Mouse (Mus musculus): Measurements from ENCODE around the gene 1700016K19Rik. TPM values are rescaled to one million over a fixed set of nuclear protein-coding genes. Genes with fewer than 3 reads are reported as not detected.

The 1700016K19Rik gene
- not detected in 2 replicates for polyA plus RNA-seq (2015; fragmentation: Nextera tagmentation; extraction: Ambion mirVana)

DNA sequence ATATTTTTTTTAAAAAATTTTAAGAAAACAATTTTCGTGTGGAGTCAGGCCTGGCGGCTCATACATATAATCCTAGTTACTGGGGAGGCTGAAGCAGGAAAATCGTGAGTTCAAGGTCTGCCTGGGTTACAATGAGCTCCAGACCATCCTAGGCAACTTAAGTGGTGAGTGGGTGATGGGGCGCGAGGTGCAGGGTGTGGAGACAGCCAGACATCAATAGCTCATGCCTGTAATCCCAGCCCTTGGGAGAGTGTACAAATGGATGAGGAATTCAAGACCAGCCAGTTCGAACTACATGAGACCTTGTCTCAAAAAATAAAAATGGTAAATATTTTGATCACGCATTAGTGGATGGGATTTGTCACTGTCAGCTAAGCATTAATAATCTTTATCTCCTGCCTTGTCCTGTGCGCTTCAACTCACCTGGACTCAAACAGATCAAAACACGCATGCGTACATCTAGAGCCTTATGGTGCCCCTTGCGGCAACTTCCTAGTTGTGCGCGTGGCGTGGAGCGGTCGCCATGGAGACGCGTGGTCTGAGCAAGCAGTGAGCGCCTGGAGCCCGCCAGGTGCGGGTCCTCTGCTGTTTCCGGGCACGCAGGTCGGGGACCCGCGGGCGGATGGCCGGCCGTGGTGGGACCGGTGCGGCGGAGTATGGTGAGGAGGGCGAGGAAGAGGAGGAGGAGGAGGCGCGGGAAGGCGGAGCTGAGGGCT is at the start of gene 1700016K19Rik:
TSS of gene 1700016K19Rik (plus strand) at position 473 of the 716 bp plus-strand sequence.

DNA sequence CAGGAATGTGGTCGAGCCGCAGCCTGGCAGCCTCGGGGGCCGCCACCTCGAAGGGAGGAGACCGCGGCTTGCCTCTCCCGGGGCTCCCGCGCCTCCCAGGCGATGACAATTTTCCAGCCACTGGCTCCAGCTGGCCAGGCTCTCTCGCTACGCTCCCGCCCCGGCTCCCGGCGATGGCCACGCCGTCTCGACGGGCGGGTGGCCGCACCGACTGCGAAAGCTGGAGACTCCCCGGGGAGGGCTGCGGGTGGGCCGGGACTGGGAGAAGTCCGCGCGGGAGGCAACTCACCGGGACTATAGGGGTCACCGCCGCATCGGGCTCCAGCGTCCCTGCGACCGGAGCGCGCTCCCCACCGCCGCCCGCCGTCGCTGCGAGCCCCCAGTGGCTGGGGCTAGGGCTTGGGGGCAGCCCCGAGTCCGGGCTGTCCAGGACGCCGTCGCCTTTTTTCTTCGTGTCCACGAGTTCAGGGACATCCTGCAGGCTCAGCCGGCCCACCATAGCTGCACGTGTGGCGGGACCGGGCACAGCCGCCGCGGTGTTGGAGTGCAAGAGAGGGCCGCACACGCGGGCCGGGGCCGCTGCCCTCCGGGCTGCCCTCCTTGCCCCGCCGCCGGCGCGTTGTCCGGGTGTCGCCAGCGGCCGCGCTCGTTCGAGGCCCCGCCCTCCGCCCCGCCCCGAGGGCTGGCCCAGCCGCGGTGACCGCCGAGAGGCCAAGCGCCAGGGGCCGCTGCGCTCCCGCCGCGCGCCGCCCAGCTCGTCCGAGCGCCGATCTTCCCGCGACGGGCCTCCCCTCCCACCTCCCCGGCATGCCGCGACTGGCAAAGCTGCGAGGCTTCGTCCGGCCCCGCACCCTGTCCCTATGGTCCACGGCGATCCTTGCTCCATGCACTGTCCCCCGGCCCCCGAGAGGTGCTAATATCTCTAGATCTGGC is 27.7 kb downstream of the 1700016K19Rik start, which contains the start of gene Rflnb:
TSS of gene Rflnb (minus strand) at position 644 of the 933 bp plus-strand sequence.

Other genes starting within 250 kb of the 1700016K19Rik start
- gene Doc2b, start 203.9 kb upstream of the 1700016K19Rik start, polyA plus RNA-seq (2015; fragmentation: Nextera tagmentation; extraction: Ambion mirVana) = 6.5 and 7.9 TPM in 2 replicates
- gene Rph3al, start 61.5 kb upstream of the 1700016K19Rik start, polyA plus RNA-seq (2015; fragmentation: Nextera tagmentation; extraction: Ambion mirVana) = 10.5 and 11.0 TPM in 2 replicates
- 16.5 and 19.6 TPM in 2 replicates for gene Rflnb, start 27.9 kb downstream of the 1700016K19Rik start, polyA plus RNA-seq (2015; fragmentation: Nextera tagmentation; extraction: Ambion mirVana)
- gene Vps53, start 179.7 kb downstream of the 1700016K19Rik start, polyA plus RNA-seq (2015; fragmentation: Nextera tagmentation; extraction: Ambion mirVana) = 28.5 and 37.6 TPM in 2 replicates
- gene Fam57a, start 179.8 kb downstream of the 1700016K19Rik start, polyA plus RNA-seq (2015; fragmentation: Nextera tagmentation; extraction: Ambion mirVana) = 10.9 and 16.7 TPM in 2 replicates
- gene Dbil5, start 217.7 kb downstream of the 1700016K19Rik start, polyA plus RNA-seq (2015; fragmentation: Nextera tagmentation; extraction: Ambion mirVana) = 1.2 and 1.4 TPM in 2 replicates
- gene Gemin4, start 217.8 kb downstream of the 1700016K19Rik start, polyA plus RNA-seq (2015; fragmentation: Nextera tagmentation; extraction: Ambion mirVana) = 7.8 and 12.8 TPM in 2 replicates
- gene Mrm3, start 243.8 kb downstream of the 1700016K19Rik start, polyA plus RNA-seq (2015; fragmentation: Nextera tagmentation; extraction: Ambion mirVana) = 11.7 and 20.3 TPM in 2 replicates
- 202 and 224 TPM in 2 replicates for gene Glod4, start 243.8 kb downstream of the 1700016K19Rik start, polyA plus RNA-seq (2015; fragmentation: Nextera tagmentation; extraction: Ambion mirVana)

Measured in adrenal gland, postnatal 0 days (tissue).